Mouse (Mus musculus): ENCODE results near the gene Dop1b.
A peak's percentile ranks its signal among the peaks of the same experiment; 100 is the strongest.
"Not testable (repeated sequence)": the region's sequence is repeated elsewhere in the genome, so short reads cannot be mapped to it uniquely, and the experiment has no call there.

Gene Dop1b

DNA sequence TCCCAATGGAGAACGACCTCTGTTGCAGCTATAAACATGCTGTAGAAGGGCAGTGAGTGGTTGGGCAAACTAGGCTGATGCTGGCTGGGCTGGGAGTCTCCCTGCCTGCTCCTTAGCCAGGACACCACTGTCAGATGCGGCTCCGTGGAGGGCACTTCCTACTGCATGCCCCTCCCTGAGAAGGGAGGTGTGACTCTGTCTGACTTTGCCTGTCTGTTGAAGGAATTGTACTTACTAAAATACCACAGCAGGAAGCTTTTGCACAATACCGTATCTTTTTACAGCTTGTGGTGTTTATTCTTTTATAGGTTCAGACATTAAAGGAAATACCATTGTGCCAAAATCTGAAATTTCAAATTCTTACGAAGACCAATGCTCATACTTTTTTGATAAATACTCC lies 40.1 kb downstream of the Dop1b start:
- no peak for DNase-seq (ENCODE audit: low spot score in 2 of 2)

DNA sequence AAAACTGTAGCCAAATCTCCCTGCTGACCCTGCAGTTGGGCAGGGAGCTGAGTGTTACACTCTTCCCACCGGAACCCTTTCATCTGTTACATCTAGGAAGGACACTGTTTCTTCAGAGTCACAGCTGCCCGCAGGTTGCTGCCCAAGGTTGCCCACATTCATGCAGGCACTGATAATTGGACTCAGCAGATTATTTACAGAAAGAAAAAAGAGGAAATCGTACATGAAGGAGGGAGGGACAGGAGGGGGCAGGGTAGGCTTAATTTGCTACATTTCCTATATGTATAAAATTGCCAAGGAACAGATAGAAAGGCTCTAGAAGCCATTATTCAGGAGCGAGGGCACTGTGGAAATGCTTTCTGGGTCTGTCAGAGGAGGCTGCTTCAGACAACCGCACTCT lies 44.9 kb downstream of the Dop1b start:
- no peak for DNase-seq (ENCODE audit: low spot score in 2 of 2)

DNA sequence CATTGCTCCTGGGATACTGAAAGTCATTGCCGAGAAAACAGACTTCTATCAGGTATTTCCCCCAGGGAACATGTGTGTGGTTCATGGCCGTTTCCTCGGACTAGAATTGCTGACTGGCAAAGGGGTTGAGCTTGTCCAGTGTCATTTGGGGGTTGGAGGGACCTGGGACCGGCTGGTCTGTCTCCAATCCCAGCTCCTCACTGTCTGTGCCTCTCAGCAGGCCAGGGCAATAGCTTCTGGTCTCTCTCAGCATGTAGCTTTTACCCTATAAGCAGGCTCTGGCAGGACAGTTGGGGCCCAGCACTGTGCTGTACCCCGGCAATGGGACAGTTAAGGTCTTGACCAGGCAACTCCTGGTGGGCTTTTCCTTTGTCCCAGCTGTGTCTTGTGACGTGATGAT lies 51.7 kb downstream of the Dop1b start:
- no peak for DNase-seq (ENCODE audit: low spot score in 2 of 2)

DNA sequence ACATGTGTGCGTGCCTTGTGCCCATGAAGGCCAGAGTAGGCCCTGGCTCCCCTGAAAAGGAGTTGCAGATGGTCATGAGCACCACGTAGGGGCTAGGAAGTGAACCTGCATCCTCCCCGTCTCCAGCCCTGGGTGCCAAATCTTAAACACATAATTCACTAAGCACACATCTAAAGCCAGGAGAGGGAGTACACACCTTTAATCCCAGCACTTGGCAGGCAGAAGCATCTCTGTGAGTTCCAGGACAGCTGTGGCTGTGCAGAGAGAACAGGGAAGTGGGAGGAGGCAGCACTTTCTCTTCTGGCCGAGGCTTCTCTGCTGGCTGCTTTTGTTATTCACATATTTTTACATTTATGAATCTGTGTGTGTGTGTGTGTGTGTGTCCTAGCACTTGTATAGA lies 52.9 kb downstream of the Dop1b start:
- no peak for DNase-seq (ENCODE audit: low spot score in 2 of 2)

DNA sequence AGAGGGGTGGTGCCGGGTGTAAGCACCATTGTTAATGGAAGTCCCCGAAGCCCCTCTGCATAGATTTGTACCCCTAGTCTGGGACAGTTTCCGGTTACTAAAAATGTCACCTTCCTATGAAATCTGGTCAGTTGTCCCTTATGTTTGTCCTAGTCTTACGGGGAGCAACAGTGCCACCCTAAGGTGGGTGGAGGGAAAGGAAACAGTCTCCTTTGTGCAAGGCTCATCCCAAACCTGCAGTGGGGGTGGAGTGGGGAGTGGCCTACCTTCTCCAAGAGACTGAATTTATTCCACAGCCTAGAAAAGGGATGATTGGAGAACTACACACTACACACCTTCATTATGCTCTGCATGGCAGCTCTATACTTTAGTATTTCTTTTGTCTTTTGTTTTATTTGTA lies 55.3 kb downstream of the Dop1b start:
- DNase-seq (ENCODE audit: low spot score in 2 of 2): peak in 1 of 2 experiments; percentile 65

DNA sequence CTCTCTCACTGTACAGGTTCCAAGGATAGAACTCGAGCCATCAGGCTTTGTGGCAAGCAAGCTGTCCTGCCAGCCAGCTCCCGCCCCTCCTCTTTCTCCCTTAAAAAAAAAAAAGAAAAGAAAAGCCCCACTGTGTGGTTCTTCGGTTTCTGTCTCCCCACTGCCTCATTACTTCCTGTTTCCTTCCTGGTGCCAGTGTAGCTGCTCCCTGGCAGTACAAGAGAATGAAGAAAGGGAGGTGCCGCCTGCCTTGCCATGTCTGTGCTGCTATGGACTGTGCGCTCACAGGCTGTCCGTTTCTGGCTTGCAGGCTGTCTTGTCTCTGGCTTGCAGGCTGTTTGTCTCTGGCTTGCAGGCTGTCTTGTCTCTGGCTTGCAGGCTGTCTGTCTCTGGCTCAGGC lies 55.8 kb downstream of the Dop1b start:
- DNase-seq (ENCODE audit: low spot score in 2 of 2): no peak

DNA sequence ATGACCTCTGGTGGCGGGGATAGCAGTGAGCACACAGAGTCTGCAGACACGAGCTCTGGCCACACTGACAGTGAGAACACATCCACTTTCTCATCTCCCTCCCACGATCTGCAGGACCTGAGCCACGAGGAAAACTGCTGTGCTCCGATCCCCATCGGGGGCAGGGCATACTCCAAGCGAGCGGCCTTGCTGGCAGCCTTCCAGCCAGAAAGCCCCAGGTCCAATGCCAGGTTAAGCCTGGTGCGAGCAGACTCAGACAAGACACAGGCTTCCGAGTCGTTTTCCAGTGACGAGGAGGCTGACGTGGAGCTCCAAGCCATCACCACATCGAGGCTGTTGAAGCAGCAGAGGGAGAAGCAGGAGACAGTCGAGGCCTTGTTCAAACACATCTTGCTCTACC lies 57.9 kb downstream of the Dop1b start:
- no peak for DNase-seq (ENCODE audit: low spot score in 2 of 2)

DNA sequence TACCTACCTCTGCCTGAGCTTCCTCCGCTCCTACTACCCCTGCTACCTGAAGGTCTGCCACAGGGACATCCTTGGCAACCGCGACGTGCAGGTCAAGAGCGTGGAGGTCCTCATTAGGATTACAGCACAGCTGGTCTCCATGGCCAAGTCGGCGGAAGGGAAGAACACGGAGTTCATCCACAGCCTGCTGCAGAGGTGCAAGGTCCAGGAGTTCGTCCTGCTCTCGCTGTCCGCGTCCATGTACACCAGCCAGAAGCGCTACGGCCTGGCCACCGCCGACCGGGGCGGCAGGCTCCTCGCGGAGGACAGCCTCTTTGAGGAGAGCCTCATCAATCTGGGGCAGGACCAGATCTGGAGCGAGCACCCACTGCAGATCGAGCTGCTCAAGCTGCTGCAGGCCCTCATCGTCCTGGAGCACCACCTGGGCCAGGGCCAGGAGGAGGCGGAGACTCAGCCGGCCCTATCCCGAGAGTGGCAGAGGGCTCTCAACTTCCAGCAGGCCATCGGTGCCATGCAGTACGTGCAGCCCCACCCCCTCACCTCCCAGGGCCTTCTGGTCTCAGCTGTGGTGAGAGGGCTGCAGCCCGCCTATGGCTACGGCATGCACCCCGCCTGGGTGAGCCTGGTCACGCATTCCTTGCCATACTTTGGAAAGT lies 58.7 kb downstream of the Dop1b start:
- DNase-seq (ENCODE audit: low spot score in 2 of 2): no peak

DNA sequence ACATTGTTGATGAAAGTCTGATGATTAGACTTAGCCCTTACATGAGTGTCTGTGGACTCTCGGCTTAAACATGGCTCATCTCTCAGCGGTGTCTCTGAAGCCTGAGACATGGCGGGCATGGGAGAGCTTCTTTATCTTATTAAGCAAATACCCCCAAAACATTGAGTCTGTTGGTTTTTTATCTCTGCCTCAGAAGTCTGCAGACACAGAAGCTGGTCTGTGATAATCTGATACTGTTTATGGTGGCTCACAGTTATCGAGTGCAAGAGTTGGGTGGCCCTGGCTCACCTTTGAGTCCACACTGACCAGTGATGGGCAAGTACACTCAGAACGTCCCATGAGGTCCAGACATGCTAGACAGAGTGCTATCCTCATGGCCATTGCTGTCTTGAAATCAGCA lies 63.0 kb downstream of the Dop1b start:
- no peak for DNase-seq (ENCODE audit: low spot score in 2 of 2)

DNA sequence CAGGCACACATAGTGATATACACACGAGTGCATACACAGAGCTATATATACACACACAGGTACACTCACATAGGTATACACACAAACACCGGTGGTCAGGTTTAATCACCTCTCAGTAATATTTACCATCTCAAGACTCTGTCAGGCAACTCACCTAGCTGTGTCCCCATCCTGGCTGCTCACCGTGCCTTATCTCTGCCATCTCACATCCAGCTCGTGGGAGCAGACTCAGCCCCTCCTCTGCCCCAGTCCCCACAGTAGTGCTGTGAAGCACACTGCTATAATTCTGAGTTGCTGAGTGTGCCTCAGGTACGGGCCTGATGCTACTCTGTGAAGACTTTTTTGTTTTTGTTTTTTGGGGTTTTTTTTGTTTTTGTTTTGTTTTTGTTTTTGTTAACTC lies 64.8 kb downstream of the Dop1b start:
- no peak for DNase-seq (ENCODE audit: low spot score in 2 of 2)

DNA sequence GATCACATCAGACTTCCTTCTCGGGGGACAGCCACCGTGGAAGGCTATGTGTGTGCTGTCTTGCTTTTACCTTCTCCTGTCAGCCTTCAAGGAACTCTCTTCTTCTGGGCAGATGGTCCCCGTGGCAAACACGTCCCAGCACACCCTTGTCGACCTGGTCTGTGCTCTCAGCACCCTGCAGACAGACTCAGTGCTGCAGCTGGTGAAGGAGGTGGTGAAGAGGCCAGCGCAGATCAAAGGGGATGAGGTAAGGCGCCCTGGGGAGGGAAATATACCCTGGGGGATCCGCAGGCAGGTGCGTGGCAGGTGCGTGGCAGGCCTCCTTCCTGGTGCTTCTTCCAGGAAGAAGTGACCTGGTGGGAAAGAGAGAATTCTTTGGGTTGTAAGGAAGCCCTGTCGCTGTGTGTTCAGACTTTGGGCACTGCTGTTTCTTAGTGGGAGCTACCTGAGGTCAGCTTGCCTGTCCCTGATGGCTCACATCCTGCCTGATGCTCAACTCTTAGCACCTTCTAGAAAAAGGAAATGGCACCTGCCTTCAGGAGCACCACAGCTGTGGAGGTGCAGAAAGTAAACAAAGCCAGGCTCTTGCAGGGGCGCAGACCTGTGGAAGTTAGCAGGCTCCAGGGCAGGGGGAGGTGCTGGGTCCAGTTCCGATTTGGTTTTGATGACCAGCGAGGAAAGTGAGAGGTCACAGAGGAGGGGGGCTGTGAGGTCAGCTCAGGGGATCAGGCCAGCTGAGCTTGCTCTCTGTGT lies 65.7 kb downstream of the Dop1b start:
- DNase-seq (ENCODE audit: low spot score in 2 of 2): no peak

DNA sequence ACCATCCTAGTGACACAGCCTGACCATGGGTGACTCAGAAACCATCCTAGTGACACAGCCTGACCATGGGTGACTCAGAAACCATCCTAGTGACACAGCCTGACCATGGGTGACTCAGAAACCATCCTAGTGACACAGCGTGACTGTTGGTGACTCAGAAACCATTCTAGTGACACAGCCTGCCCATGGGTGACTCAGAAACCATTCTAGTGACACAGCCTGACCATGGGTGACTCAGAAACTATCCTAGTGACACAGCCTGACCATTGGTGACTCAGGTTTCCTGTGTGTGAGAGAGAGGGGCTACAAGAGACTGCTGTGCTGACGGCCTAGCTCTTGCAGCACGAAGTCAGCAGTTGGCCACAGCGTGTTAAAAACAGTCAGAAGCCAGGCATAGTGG lies 66.7 kb downstream of the Dop1b start:
- not testable (repeated sequence) for DNase-seq (ENCODE audit: low spot score in 2 of 2)

DNA sequence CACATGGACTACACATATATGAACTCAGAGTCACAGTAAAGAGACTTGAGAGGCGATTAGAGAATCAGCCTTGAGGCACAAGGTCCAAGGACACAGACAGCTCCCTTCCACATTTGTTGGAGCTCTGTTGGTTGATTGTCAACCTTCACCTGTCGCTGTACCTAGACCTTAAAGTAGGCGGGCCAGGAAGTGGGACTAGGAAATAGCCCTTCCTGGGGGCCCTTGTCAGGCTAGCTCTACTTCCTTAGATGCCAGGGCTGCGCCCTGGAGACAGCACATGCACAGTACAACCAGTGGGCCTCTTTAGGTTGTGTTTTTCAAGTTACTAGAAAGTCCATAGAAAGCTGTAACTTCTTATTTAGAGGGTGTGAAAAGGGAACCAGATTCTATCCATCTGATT lies 67.8 kb downstream of the Dop1b start:
- DNase-seq (ENCODE audit: low spot score in 2 of 2): no peak

DNA sequence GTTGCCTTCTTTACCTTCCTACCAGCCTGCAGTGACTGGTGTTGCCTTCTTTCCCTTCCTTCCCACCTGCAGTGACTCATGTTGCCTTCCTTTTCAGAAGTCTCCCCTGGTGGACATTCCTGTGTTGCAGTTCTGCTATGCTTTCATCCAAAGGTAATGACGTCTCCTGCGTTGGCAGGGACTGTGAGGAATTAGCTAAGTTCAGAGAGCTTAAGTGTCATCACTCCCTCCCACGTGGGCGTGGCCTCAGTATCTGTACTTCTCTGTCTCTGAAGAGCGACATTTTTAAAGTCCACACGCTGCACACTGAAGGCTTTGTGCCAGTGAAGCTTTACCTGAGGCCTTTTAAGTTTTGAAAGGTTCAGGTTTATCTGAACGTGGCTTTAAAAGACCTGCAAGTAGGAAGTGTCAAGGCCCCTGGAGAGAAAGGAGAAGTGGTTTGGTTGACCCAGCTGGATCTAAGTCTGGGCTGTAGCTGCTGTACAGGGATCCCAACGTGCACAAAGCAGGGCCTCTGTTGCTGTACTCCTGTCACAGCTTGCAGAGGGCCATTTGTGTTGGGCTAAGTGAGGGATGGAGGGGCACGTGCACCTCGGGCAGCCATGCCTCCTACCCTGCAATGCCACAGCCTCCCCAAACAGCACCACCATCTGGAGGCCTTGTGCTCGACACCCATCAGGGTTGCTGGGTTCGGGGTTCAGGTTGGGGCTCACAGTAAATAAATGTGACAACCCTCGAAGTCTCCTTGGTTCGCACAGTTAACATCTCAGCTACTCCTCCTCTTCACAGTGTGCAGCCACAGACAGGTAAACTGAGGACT lies 69.2 kb downstream of the Dop1b start:
- DNase-seq (ENCODE audit: low spot score in 2 of 2): peak; percentile 53 to 79

DNA sequence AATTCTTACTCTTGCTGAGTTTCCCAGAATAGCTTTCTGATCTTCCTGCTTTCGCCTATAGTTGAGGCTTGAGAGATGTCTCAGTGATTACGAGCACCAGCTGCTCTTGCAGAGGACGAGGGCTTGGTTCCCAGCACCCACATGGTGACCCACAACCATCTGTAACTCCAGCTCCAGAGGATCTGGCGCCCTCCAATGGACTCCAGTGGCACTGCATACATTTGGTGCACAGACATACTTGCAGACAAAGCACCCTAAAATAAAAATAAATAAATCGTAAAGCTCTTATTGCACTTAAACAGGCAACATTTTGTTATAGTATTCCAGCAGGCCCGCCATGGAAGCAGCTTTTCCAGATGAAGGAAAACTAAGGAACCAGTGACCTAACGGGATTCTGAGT lies 72.5 kb downstream of the Dop1b start:
- DNase-seq (ENCODE audit: low spot score in 2 of 2): no peak

DNA sequence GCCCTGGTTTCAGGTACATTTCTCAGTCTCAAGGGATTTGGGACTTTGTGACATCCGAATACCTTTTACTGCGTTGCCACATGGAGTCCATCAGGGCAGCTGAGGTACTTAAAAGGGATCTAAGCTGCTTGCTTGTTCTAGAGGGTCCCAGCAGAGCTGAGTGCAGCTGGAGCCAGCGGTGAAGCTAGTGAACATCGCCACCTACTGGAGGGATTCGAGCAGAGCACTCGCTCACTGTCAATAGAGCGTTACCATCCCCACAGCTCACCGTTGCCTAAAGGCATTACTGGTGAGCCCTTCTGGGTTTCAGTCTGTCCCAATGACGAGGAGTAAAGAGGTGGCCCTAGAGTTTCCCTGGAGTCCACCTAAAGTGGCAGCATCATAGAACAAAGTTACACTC lies 74.1 kb downstream of the Dop1b start:
- peak; percentile 54 to 74 for DNase-seq (ENCODE audit: low spot score in 2 of 2)

DNA sequence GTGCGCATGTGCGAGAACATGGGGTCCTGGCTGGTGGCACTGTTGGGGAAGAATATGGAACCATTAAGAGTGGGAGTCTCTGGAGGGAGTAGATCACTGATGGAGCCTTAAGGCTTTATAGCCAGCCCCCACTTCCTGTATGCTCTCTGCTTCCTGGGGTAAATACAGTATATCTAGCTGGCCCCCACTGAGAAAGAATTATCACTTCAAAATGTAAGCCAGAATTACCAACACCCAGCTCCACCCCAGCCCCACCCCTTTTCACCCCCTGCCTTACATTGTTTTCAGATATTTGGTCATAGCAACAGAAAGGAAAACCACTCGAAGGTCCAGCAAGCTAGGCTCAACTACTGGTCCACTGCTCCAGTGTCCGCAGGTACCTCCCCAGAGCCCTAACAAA lies 76.7 kb downstream of the Dop1b start:
- DNase-seq (ENCODE audit: low spot score in 2 of 2): no peak

DNA sequence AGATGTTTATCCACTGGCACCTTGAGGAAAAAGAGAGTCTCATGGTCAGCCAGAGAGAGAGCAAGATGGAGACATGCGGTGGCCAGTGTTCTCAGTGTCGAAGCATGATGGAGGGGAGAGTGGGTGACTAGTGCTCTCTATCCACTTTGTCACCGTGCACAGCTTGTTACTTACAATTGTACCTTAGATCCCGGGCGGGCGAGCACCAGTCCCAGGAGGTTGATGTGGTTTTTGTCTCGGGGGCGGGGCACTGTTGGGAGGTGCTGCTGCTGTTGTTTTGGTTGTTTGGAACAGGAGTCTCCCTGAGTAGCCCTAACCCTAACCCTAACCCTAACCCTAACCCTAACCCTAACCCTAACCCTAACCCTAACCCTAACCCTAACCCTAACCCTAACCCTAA lies 77.2 kb downstream of the Dop1b start:
- DNase-seq (ENCODE audit: low spot score in 2 of 2): peak in 1 of 2 experiments; percentile 65

DNA sequence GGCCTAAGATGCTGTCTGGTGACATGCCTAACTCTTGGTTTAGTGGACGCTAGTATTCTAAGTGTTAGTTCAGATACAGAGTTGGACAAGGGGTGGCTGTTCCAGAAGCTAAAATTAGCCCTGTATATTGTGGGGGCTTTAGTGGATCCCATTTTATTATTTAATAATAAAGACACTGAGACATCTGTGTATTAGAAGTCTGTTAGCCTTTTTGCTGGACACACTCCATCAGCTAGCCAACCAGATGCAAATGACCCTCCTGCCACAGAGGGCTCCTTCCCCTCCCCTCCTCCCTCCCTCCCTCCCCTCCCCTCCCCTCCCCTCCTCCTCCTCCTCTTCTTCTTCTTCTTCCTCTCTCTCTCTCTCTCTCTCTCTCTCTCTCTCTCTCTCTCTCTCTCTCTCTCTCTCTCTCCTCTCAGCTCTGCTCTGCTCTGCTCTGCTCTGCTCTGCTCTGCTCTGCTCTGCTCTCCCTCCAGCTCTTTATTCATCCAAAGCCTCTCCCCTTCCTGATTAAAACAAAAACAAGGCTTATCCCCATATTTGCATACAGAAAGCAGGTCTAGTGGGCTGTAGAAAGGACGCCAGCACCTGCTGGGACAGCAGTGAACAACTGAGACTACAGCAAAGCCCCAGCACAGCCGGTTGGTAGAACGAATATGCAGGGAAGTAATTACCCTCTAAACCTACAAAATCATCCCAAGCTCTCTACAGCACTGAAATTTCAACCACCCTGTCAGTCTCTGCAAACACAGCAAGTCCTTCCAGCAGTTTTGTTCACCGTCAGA lies 78.5 kb downstream of the Dop1b start:
- no peak for DNase-seq (ENCODE audit: low spot score in 2 of 2)

DNA sequence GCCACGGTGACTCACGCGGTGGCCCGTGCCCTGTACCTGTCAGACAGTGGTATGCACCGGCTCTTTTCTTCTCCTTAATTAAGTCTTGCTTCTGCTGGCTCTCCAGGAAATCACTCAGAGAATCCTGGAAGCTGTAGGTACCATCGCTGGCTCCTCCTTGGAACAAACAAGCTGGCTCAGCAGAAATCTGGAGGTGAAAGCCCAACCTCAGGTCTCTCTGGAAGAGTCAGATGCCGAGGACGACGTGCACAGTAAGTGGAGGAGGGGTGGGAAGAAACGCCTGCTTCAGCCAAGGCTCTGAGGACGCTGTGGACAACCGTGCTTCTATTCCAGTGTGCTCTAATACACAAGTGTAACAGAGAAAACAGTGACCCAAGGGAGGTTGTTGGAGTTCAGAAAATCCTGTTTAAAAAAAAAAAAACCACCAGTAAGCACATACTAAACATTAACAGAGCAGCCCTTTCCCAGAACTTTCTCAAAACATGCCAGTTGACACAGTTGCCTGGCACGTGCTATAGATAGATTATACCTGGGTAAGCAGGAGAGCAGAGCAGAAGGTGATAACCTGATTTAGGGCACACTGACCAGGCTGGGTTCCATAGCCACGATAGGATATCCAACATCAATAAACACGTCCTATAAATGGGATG lies 81.4 kb downstream of the Dop1b start:
- no peak for DNase-seq (ENCODE audit: low spot score in 2 of 2)

DNA sequence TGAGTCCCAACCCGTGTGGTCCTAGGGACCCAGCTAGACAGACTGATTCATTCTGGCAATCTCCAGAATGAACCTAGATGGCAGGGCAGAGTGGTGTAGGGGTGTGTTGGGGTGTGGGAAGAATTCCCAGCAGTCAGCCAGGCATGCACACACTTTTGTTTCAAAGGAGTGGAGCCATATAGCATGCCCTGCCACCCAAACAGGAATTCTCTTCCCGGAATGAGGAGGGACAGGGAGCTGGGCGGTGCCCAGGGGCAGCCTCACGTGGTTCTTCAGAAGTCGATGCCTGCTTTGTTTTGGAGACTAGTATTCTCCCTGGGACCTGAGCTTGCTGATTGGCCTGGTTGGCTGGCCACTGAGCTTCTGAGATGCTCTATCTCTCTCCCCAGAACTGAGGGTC lies 83.1 kb downstream of the Dop1b start:
- DNase-seq (ENCODE audit: low spot score in 2 of 2): no peak

DNA sequence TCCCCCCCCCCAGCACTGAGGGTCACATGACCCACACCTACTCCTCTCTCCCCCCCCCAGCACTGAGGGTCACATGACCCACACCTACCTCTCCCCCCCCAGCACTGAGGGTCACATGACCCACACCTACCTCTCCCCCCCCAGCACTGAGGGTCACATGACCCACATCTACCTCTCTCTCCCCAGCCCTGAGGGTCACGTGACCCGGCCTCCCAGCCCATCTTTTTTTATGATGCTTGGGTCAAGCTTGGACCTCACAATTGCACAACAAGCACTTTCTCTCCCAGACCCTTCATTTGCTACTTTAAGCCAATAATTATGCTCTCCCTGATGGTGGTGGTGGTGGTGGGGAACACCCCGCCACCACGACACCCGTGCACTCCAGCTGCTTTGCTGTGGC lies 83.7 kb downstream of the Dop1b start:
- no peak for DNase-seq (ENCODE audit: low spot score in 2 of 2)

Data from spleen, postnatal 10 days (tissue).